Mouse (Mus musculus): ENCODE measurements around the gene Sbno2. TPM values are rescaled to one million over a fixed set of nuclear protein-coding genes. Genes with fewer than 3 reads are reported as not detected.

Sbno2 gene
- polyA plus RNA-seq, 1 experiment = 25.4 TPM

DNA sequence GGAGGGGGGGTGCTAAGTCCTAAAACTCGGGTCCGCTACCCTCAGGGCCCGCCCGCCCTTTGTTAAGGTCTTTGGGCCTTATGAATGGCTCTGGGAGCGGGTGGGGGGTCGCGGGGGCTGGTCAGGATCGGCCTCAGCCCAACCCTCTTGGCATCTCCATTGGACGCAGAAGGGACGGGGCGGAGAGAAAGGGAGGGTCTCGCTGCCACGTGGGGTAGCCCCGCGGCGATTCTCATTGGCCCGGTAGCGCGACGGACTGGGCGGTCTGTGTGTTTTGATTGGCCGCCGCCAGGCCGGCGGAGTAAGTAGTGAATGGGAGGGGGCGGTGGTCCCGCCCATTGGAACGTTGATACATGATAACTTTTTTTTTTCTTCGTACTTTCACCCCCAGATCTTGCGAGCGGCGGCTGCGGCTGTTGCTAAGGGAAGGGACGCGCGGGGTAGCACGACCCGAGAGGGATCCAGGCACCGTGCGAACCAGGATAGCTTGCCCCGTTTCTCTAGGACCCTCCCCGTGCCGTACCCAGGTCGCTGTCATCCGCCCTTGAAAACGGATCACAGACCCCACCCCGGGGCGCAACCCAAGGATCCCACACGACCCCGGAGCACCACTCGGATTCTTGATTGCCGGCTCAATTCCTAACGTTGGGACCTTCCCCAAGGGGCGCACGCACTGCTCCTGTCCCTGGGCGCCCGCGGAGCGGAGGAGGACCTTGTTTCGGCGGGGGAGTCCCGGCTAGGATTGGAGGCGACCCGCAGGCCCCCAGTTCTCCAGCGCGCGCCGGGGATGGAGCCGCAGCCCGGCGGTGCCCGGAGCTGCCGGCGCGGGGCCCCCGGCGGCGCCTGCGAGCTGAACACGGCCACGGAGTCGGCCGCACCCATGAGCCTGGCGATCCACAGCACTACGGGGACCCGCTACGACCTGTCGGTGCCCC lies 44.2 kb upstream of the Sbno2 start:
- Histone ChIP-seq H3K4me1 (ENCODE audit: control insufficient read depth, insufficient read depth, low read length) (peaks cover 45% of the 10 kb centered on the region), H3K27me3 (ENCODE audit: control insufficient read depth, insufficient read depth, low read length) (no peaks in the 10 kb centered on the region), H3K27ac (ENCODE audit: insufficient read depth, low read length) (peak overlapping the region; percentile 93), H3K4me3 (replicated peaks; ENCODE audit: insufficient read depth, low read depth, low read length) (peak overlapping the region; percentile 80)
- peak; percentile 96 to 99 for DNase-seq
- TF ChIP-seq CTCF (IDR thresholded peaks at IDR 0.05; ENCODE audit: borderline replicate concordance, insufficient read depth, low read depth, low read length) (no peak), POLR2A (IDR thresholded peaks at IDR 0.05; ENCODE audit: borderline replicate concordance, insufficient read depth, low read length) (peak; percentile 12; the same call in 1 of the 2 replicates)
- under 1% methylated on average over 86 of the region's 88 CpGs for WGBS

DNA sequence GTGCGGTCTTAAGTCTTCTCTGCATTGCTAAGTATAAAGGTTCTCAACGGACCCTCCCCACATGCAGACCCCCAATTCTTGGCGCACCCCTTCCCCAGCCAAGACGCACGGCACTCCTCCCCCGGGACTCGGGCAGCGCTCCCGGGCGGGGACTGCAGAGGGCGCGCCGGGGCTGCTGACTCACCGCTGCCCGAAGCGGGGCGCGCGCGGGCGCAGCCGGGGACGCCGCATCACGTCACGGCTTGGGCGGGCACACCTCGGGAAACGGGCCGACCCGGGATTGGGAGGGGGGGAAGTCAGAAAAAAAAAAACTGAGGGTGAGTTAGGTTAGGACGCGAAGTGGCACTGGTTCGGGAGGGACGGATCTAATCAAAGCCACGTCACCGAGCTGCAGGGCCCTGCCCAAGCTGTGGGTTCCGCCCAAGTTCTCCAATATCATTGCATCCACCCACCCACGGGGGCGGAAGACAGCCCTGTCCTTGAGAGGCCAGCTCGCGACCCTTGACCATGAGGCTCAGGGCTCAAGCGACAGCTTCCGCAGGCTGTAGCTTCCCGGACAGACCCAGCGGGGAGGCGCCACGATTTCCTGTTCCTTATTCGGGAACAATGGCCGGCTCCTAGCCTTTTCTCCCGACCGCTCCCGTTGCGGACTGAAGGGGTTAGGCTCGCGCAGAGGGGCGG lies 43.4 kb upstream of the Sbno2 start:
- H3K4me1 ChIP-seq (ENCODE audit: control insufficient read depth, insufficient read depth, low read length) = peaks cover 51% of the 10 kb centered on the region
- TF ChIP-seq CTCF (IDR thresholded peaks at IDR 0.05; ENCODE audit: borderline replicate concordance, insufficient read depth, low read depth, low read length) (peak; percentile 62; the same call in 1 of the 2 replicates), POLR2A (IDR thresholded peaks at IDR 0.05; ENCODE audit: borderline replicate concordance, insufficient read depth, low read length) (peak; percentile 38; the same call in 1 of the 2 replicates)
- peak overlapping the region; percentile 77 for H3K4me3 ChIP-seq (replicated peaks; ENCODE audit: insufficient read depth, low read depth, low read length)
- 1% methylated on average over 57 of the region's 57 CpGs for WGBS
- DNase-seq = peak; percentile 96
- H3K27me3 ChIP-seq (ENCODE audit: control insufficient read depth, insufficient read depth, low read length) = no peaks in the 10 kb centered on the region
- H3K27ac ChIP-seq (ENCODE audit: insufficient read depth, low read length) = peak overlapping the region; percentile 93

DNA sequence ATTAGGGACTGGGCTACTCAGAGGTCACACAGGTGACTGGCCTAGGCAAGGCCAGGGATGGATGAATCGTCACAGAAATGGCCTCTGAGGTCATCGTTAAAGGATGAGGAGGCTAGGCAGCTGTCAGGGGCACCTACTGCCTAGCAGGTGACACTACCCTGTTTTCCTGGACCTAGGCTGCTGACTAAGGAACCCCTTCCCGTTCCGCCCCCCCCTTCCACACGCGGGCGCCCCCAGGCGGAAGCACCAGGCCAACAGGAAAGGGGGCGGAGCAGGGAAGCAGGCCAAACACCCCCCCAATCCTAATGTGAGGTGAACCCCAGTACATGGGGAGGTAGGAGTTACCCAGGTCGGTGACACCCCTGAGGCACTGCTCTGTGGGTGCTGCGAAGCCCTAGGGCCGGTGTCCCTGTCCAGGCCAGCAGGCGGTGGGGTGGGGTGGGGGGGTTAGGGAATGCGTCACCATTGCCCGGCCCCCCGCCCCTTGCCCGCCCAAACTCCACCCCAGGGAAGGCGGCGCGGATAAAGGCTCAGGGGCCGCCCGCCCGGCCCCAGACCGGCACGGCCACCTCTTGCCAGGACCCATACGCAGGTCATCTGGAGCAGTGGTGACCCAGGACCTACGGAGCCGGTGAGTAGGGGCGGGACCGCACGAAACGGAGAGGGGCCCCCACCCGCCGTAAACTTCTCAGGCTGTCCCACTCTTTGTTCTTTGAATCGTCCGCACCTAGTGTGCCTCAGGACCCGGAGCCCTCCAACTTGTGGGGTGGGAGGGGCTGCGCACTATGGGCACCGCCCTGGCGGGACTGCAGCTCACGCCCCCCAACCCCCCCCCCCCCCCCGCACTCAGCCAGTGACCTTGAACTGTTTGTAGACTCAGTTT lies 42.6 kb upstream of the Sbno2 start, which contains the start of gene Midn:
Gene Midn (plus strand): TSS at position 554 of the 883 bp plus-strand sequence.
- Histone ChIP-seq H3K4me3 (replicated peaks; ENCODE audit: insufficient read depth, low read depth, low read length) (peak within 1 kb of the TSS; percentile 77), H3K27ac (ENCODE audit: insufficient read depth, low read length) (peak within 1 kb of the TSS; percentile 93), H3K27me3 (ENCODE audit: control insufficient read depth, insufficient read depth, low read length) (no peaks in the 10 kb centered on the region), H3K4me1 (ENCODE audit: control insufficient read depth, insufficient read depth, low read length) (peaks cover 53% of the 10 kb centered on the region)
- peak; percentile 73 to 77 for DNase-seq
- 0 out of 2 replicates have a peak, but pooled peaks have one; percentile 14 for TF ChIP-seq POLR2A (IDR thresholded peaks at IDR 0.05; ENCODE audit: borderline replicate concordance, insufficient read depth, low read length)
- TF ChIP-seq CTCF (IDR thresholded peaks at IDR 0.05; ENCODE audit: borderline replicate concordance, insufficient read depth, low read depth, low read length) = 0 out of 2 replicates have a peak, but pooled peaks have one; percentile 28
- 2% methylated on average over 42 of the region's 42 CpGs for WGBS

DNA sequence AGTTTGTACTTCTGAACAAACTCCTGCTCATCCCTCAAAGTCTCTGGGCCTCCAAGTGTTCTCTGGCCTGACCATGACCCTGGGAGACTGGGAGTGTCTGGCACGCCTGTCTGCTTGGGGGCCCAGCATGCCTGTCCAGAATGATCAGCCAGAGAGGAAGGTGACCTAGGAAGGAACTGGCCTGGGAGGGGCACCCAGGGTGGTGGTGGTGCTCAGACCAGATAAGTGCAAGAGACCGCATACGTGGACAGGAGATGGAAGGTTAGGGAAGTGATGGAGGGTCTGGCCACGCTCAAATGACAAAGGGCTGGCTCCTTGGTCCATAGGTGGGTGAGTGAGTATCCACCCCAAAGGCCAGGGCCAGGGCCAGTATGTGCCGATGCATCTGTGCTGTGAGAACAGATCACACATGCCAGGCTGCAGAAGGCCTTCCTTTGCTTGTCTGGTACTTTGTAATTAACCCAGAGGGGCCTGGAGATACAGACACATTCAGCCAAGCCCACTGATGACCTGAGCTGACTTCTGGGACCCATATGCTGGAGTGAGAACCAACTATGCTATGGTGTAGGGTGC lies 41.9 kb upstream of the Sbno2 start:
- no peaks in the 10 kb centered on the region for H3K27me3 ChIP-seq (ENCODE audit: control insufficient read depth, insufficient read depth, low read length)
- peaks cover 47% of the 10 kb centered on the region for H3K4me1 ChIP-seq (ENCODE audit: control insufficient read depth, insufficient read depth, low read length)
- no peak overlapping the region for H3K4me3 ChIP-seq (replicated peaks; ENCODE audit: insufficient read depth, low read depth, low read length)
- no peak for TF ChIP-seq CTCF (IDR thresholded peaks at IDR 0.05; ENCODE audit: borderline replicate concordance, insufficient read depth, low read depth, low read length)
- TF ChIP-seq POLR2A (IDR thresholded peaks at IDR 0.05; ENCODE audit: borderline replicate concordance, insufficient read depth, low read length) = no peak
- whole genome bisulfite sequencing = 63% methylated on average over 5 of the region's 5 CpGs
- H3K27ac ChIP-seq (ENCODE audit: insufficient read depth, low read length) = peak overlapping the region; percentile 68
- no peak for DNase-seq

DNA sequence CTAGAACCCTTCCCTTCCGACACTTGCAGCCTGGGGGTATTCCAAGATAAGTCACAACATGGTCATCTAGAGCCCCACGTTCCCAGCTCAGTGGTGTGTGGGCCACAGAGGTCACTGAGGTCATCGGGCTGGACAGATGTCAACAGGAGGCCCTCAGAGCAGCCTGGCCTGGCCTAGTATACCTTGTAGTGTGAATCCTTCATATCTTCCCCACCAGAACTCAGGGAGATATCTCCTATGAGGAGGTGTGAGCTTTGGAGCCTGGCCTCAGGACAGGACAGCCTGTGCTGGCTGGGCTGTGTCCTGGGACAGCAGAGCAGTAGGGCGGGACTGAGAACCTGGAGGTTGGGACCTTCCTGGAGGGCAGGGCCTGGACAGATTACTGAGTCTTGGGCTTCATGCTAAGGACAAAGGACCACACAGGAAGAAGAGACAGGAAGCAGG lies 41.2 kb upstream of the Sbno2 start:
- no peak for DNase-seq
- H3K4me1 ChIP-seq (ENCODE audit: control insufficient read depth, insufficient read depth, low read length) = peaks cover 40% of the 10 kb centered on the region
- H3K27me3 ChIP-seq (ENCODE audit: control insufficient read depth, insufficient read depth, low read length) = no peaks in the 10 kb centered on the region
- no peak for TF ChIP-seq CTCF (IDR thresholded peaks at IDR 0.05; ENCODE audit: borderline replicate concordance, insufficient read depth, low read depth, low read length)
- TF ChIP-seq POLR2A (IDR thresholded peaks at IDR 0.05; ENCODE audit: borderline replicate concordance, insufficient read depth, low read length) = no peak
- no peak overlapping the region for H3K27ac ChIP-seq (ENCODE audit: insufficient read depth, low read length)
- WGBS = 72% methylated on average over 4 of the region's 4 CpGs
- H3K4me3 ChIP-seq (replicated peaks; ENCODE audit: insufficient read depth, low read depth, low read length) = no peak overlapping the region

DNA sequence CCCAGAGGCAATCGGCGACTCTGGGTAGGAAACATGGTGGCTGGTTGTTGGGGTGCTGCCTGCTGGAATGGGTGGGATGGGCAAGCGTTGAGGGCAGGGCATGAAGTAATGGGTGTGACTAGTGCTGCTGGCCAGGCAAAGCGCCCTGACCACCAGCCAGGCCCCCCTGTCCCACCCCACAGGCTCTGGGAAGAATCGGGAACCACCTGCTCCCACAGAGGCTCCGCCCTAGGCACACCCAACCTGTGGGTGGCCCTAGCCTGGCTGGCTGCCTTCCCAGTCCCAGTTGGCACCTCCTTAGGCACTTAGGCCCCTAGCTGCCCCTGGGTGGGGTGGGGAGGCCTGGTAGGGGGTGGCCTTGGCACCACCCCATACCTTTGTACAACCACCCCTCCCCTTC lies 40.5 kb upstream of the Sbno2 start:
- DNase-seq = no peak
- Histone ChIP-seq H3K4me1 (ENCODE audit: control insufficient read depth, insufficient read depth, low read length) (peaks cover 35% of the 10 kb centered on the region), H3K4me3 (replicated peaks; ENCODE audit: insufficient read depth, low read depth, low read length) (no peak overlapping the region), H3K27me3 (ENCODE audit: control insufficient read depth, insufficient read depth, low read length) (no peaks in the 10 kb centered on the region), H3K27ac (ENCODE audit: insufficient read depth, low read length) (no peak overlapping the region)
- WGBS = 19% methylated on average over 6 of the region's 6 CpGs
- TF ChIP-seq POLR2A (IDR thresholded peaks at IDR 0.05; ENCODE audit: borderline replicate concordance, insufficient read depth, low read length) (no peak), CTCF (IDR thresholded peaks at IDR 0.05; ENCODE audit: borderline replicate concordance, insufficient read depth, low read depth, low read length) (no peak)
